Mouse (Mus musculus): ENCODE data around the gene Mybbp1a.

The Mybbp1a gene

GRCm38 (mm10) chr11:72440965-72441664, at the start of gene Mybbp1a:
TSS of gene Mybbp1a (plus strand) at chr11:72441355.
- Histone ChIP-seq H3K36me3 (ENCODE audit: control insufficient read depth, insufficient read depth, low read length, poor library complexity, severe bottlenecking) (peaks cover 14% of the 10 kb centered on the region), H3K27me3 (ENCODE audit: control insufficient read depth, insufficient read depth, low read length, poor library complexity, severe bottlenecking) (no peaks in the 10 kb centered on the region)
- DNase-seq (ENCODE audit: low read depth, low spot score), result peak; percentile 97

DNA sequence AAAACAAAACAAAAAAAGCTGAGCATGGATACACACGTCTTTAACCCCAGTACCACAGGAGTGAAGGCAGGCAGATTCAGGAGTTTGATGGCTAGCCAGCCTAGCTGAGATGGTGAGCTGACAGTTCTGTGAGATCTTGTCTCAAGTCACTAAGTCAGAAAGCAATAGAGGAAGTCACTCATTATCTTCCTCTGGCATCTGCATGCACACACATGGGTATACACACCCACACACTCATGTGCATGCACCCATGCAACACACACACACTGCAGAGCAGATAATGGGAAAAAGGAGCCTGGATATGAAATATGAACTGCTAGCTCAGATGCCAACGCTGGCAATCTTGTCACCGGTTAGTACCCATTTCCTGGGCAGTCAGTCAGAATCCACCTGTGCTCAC, 47.9 kb upstream of the Mybbp1a start:
- Histone ChIP-seq H3K36me3 (ENCODE audit: control insufficient read depth, insufficient read depth, low read length, poor library complexity, severe bottlenecking) (no peaks in the 10 kb centered on the region), H3K27me3 (ENCODE audit: control insufficient read depth, insufficient read depth, low read length, poor library complexity, severe bottlenecking) (no peaks in the 10 kb centered on the region)
- no peak for DNase-seq (ENCODE audit: low read depth, low spot score)

DNA sequence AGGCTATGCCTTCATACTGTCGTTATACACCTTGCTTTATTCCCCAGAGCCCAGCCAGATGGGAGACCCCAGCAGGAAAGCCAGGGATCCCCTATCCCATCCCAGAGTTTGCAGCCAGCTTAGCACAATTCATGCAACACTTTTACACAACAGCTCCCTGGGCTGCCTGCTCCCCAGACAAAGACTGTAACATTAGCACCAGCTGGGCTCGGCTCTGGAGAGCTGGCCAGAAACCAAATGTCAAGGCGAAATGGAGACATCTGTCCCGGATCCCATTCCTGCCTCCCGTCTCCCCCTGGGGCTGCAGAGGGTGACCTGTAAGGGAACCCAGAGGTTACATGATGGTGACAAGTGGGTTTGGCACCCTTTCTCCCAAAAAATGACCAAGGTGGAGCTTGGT, 47.5 kb upstream of the Mybbp1a start:
- DNase-seq (ENCODE audit: low read depth, low spot score), result no peak
- Histone ChIP-seq H3K36me3 (ENCODE audit: control insufficient read depth, insufficient read depth, low read length, poor library complexity, severe bottlenecking) (no peaks in the 10 kb centered on the region), H3K27me3 (ENCODE audit: control insufficient read depth, insufficient read depth, low read length, poor library complexity, severe bottlenecking) (no peaks in the 10 kb centered on the region)

DNA sequence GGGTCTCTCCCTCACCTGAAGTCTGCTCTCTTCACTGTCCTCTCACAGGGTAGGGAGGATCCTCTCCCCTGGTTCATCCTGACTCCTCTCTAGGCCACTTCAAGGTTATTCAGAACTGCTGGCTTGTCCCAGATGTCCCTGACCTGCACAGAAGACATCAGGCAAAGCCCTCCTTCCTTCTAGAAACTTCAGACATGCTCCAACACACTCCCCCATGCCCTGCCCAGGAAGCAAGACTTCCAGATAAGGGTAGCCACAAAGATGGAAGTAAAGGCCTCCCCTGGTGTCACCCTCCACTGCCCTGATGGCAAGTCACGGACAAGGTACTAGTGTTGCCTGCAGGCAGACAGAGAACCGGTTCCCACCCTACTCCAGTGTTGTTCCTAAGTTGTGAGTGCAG, 46.5 kb upstream of the Mybbp1a start:
- Histone ChIP-seq H3K36me3 (ENCODE audit: control insufficient read depth, insufficient read depth, low read length, poor library complexity, severe bottlenecking) (no peaks in the 10 kb centered on the region), H3K27me3 (ENCODE audit: control insufficient read depth, insufficient read depth, low read length, poor library complexity, severe bottlenecking) (no peaks in the 10 kb centered on the region)
- no peak for DNase-seq (ENCODE audit: low read depth, low spot score)

GRCm38 (mm10) chr11:72395652-72396051, 45.5 kb upstream of the Mybbp1a start:
- no peaks in the 10 kb centered on the region for H3K36me3 ChIP-seq (ENCODE audit: control insufficient read depth, insufficient read depth, low read length, poor library complexity, severe bottlenecking)
- H3K27me3 ChIP-seq (ENCODE audit: control insufficient read depth, insufficient read depth, low read length, poor library complexity, severe bottlenecking), result no peaks in the 10 kb centered on the region
- no peak for DNase-seq (ENCODE audit: low read depth, low spot score)

DNA sequence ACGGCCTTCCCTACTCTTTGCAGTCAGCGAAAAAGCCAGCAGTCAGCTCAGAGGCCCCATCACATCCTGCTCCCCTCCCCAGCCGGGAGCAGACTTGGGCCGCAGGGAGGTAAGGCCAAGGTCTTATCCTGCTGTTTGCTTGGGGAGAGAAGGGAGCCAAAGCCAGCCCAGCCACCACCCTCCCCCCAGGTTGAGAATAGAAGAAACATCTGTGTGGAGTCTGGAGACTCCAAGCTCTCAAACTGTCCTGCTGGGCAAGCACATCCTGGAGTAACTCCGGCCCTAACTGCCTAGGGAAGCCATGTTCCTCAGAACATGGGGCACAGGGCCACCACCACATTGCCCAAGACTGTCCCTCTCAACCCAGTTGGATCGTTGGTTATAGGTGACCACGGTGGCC, 44.5 kb upstream of the Mybbp1a start:
- no peak for DNase-seq (ENCODE audit: low read depth, low spot score)
- Histone ChIP-seq H3K36me3 (ENCODE audit: control insufficient read depth, insufficient read depth, low read length, poor library complexity, severe bottlenecking) (no peaks in the 10 kb centered on the region), H3K27me3 (ENCODE audit: control insufficient read depth, insufficient read depth, low read length, poor library complexity, severe bottlenecking) (no peaks in the 10 kb centered on the region)

- DNase-seq (ENCODE audit: low read depth, low spot score), result no peak
These were observed 44.1 kb upstream of the Mybbp1a start for GRCm38 (mm10) chr11:72397072-72397471.

GRCm38 (mm10) chr11:72397811-72398525, 43.2 kb upstream of the Mybbp1a start:
- no peak for DNase-seq (ENCODE audit: low read depth, low spot score)
- no peaks in the 10 kb centered on the region for H3K27me3 ChIP-seq (ENCODE audit: control insufficient read depth, insufficient read depth, low read length, poor library complexity, severe bottlenecking)
- H3K36me3 ChIP-seq (ENCODE audit: control insufficient read depth, insufficient read depth, low read length, poor library complexity, severe bottlenecking), result no peaks in the 10 kb centered on the region

More at GRCm38 (mm10) chr11:72397072-72397471, 44.1 kb upstream of the Mybbp1a start:
- no peaks in the 10 kb centered on the region for H3K36me3 ChIP-seq (ENCODE audit: control insufficient read depth, insufficient read depth, low read length, poor library complexity, severe bottlenecking)
- no peaks in the 10 kb centered on the region for H3K27me3 ChIP-seq (ENCODE audit: control insufficient read depth, insufficient read depth, low read length, poor library complexity, severe bottlenecking)

DNA sequence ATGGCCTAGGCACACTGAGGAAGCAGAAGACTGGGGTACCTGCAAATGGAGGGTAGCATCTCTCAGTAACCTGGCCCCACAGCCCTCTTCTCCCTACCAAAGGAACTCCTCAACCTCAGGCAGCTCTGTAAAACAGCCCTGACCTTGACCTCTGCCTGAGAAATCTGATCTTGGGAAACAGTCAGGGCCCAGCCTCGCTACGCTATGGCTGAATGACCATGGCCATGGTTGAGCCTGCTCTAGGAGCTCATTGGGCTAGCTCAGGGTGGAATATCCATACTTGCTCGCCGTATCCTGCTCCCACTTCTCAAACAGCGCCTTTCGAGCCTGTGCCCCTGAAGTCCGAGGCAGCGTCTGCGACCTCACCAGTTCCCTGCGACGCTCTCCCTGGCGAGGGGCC, 40.1 kb upstream of the Mybbp1a start:
- H3K27me3 ChIP-seq (ENCODE audit: control insufficient read depth, insufficient read depth, low read length, poor library complexity, severe bottlenecking), result no peaks in the 10 kb centered on the region
- DNase-seq (ENCODE audit: low read depth, low spot score), result no peak
- H3K36me3 ChIP-seq (ENCODE audit: control insufficient read depth, insufficient read depth, low read length, poor library complexity, severe bottlenecking), result no peaks in the 10 kb centered on the region

GRCm38 (mm10) chr11:72402017-72402416, 39.1 kb upstream of the Mybbp1a start:
- no peak for DNase-seq (ENCODE audit: low read depth, low spot score)
- Histone ChIP-seq H3K27me3 (ENCODE audit: control insufficient read depth, insufficient read depth, low read length, poor library complexity, severe bottlenecking) (no peaks in the 10 kb centered on the region), H3K36me3 (ENCODE audit: control insufficient read depth, insufficient read depth, low read length, poor library complexity, severe bottlenecking) (no peaks in the 10 kb centered on the region)

GRCm38 (mm10) chr11:72402969-72403368, 38.2 kb upstream of the Mybbp1a start:
- Histone ChIP-seq H3K36me3 (ENCODE audit: control insufficient read depth, insufficient read depth, low read length, poor library complexity, severe bottlenecking) (no peaks in the 10 kb centered on the region), H3K27me3 (ENCODE audit: control insufficient read depth, insufficient read depth, low read length, poor library complexity, severe bottlenecking) (no peaks in the 10 kb centered on the region)
- no peak for DNase-seq (ENCODE audit: low read depth, low spot score)

DNA sequence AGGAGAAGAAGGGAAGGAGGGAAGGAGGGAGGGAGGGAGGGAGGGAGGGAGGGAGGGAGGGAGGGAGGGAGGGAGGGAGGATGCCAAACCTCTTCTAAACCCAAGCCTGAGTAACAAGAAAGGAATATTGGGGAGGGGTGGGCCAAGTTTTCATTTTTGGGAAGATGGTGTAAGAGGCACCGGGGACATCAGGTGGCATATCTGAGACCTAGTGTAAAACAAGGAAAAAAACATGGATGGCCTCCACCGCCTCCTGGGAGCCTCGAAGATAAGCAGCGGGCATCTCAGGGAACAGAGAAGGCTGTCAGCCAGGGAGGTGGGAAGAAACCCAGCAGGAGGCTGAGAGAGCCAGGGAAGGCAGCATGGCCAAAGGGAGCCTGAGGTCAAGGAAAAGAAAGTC, 35.6 kb upstream of the Mybbp1a start:
- no peak for DNase-seq (ENCODE audit: low read depth, low spot score)
- Histone ChIP-seq H3K36me3 (ENCODE audit: control insufficient read depth, insufficient read depth, low read length, poor library complexity, severe bottlenecking) (no peaks in the 10 kb centered on the region), H3K27me3 (ENCODE audit: control insufficient read depth, insufficient read depth, low read length, poor library complexity, severe bottlenecking) (no peaks in the 10 kb centered on the region)

DNA sequence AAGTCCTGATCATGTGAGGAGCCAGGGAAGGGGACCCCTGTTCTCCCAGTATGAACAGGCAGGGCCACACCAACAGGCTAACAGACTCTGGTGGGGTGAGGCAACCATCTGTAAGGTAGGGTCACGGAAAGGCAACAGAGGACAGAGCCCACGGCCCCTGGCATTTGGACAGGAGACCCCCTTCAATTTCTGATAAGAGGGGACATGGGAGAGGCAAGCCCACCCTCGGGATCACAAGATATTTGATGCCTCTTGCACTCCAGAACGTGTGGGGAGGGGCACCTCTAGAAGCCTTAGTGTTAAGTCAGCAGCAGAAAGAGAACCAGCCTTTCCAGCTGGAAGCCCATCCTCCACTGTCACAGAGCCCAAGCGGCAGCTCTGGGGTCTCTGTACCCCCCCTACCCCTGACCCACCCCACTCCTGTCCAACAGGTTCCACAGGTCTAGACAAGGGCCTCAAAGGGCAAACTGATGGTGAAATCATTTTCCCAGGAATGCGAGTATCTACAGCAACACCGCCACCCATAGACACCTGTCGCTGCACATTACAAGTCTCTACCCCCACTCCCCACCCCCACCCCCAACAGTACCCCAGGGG, 35.0 kb upstream of the Mybbp1a start:
- no peaks in the 10 kb centered on the region for H3K27me3 ChIP-seq (ENCODE audit: control insufficient read depth, insufficient read depth, low read length, poor library complexity, severe bottlenecking)
- no peak for DNase-seq (ENCODE audit: low read depth, low spot score)
- H3K36me3 ChIP-seq (ENCODE audit: control insufficient read depth, insufficient read depth, low read length, poor library complexity, severe bottlenecking), result no peaks in the 10 kb centered on the region

- H3K27me3 ChIP-seq (ENCODE audit: control insufficient read depth, insufficient read depth, low read length, poor library complexity, severe bottlenecking), result no peaks in the 10 kb centered on the region
These were observed 34.1 kb upstream of the Mybbp1a start for GRCm38 (mm10) chr11:72407081-72407480.

DNA sequence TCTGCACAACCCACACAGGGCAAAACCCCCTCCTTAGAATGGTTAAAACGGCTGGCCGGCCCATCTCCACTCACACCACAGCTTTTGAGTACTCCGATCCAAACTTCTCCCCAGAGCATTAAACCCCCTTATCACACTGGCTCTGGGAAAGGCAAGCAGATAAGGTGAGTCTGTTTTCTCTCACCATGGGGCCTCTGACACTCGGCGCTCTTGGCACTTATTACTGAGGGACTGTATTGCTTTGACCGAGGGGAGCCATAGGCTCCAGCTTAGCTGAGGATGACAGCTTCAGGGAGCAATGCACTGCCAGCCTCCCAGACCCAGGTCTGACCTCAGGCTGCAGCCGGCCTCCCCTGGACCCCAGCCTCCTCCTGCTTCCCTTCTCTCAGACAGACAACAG, 33.6 kb upstream of the Mybbp1a start:
- Histone ChIP-seq H3K36me3 (ENCODE audit: control insufficient read depth, insufficient read depth, low read length, poor library complexity, severe bottlenecking) (no peaks in the 10 kb centered on the region), H3K27me3 (ENCODE audit: control insufficient read depth, insufficient read depth, low read length, poor library complexity, severe bottlenecking) (no peaks in the 10 kb centered on the region)
- no peak for DNase-seq (ENCODE audit: low read depth, low spot score)

More at GRCm38 (mm10) chr11:72407081-72407480, 34.1 kb upstream of the Mybbp1a start:
- no peak for DNase-seq (ENCODE audit: low read depth, low spot score)
- no peaks in the 10 kb centered on the region for H3K36me3 ChIP-seq (ENCODE audit: control insufficient read depth, insufficient read depth, low read length, poor library complexity, severe bottlenecking)
